Mouse (Mus musculus): ENCODE measurements around the gene Lats2. TPM values are rescaled to one million over a fixed set of nuclear protein-coding genes. Genes with fewer than 3 reads are reported as not detected.

Gene Lats2
- 20.3 and 26.2 TPM in 2 replicates for polyA plus RNA-seq (2015; fragmentation: Nextera tagmentation; extraction: Ambion mirVana)

- Histone ChIP-seq H3K27ac (no peak within 1 kb of the TSS), H3K4me3 (no peak within 1 kb of the TSS), H3K4me1 (replicated peaks) (peaks cover 14% of the 10 kb centered on the region), H3K4me2 (no peak within 1 kb of the TSS), H3K36me3 (no peaks in the 10 kb centered on the region), H3K9ac (no peak within 1 kb of the TSS), H3K9me3 (replicated peaks) (no peaks in the 10 kb centered on the region), H3K27me3 (no peaks in the 10 kb centered on the region)
- WGBS = 71% methylated on average over 4 of the region's 4 CpGs
- no peak for ATAC-seq (replicated peaks; ENCODE audit: insufficient number of reproducible peaks, insufficient read depth, low FRiP score, low read depth)
Observed at GRCm38 (mm10) chr14:57758237-57758636, at the start of gene Lats2. TSS of gene Lats2 (minus strand) at chr14:57758388.

DNA sequence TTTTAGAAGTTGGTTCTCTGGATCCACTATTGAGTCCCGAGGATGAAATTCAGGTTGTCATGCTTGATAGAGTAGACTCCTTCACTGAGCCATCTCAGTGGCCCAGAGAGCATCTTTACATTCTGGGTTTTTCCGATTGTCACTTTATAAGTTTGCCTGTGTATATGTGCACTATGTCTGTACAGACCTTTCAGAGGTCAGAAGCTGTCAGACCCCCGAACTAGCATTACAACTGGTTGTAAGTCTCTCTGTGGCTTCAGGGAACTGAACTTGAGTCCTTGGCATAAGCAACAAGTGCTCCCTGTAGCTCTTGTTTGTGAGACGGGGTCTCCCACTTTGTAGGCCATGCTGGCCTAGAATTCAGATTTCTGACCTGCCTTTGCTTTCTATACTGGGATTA is 45.5 kb upstream of the Lats2 start:
- ATAC-seq (replicated peaks; ENCODE audit: insufficient number of reproducible peaks, insufficient read depth, low FRiP score, low read depth) = no peak
- Histone ChIP-seq H3K4me1 (replicated peaks) (peaks cover 17% of the 10 kb centered on the region), H3K9ac (no peak overlapping the region), H3K36me3 (peaks cover 53% of the 10 kb centered on the region), H3K4me2 (no peak overlapping the region), H3K4me3 (no peak overlapping the region), H3K27ac (no peak overlapping the region), H3K27me3 (no peaks in the 10 kb centered on the region), H3K9me3 (replicated peaks) (no peaks in the 10 kb centered on the region)
- 83% methylated on average over 4 of the region's 4 CpGs for WGBS

GRCm38 (mm10) chr14:57797991-57798931 is 40.1 kb upstream of the Lats2 start, which contains the start of gene Sap18:
TSS of gene Sap18 (plus strand) at chr14:57798180.
- Histone ChIP-seq H3K4me1 (replicated peaks) (peaks cover 19% of the 10 kb centered on the region), H3K9ac (peak within 1 kb of the TSS; percentile 83), H3K4me2 (peak within 1 kb of the TSS; percentile 87), H3K27me3 (no peaks in the 10 kb centered on the region), H3K9me3 (replicated peaks) (no peaks in the 10 kb centered on the region), H3K27ac (peak within 1 kb of the TSS; percentile 69), H3K36me3 (peaks cover 11% of the 10 kb centered on the region), H3K4me3 (peak within 1 kb of the TSS; percentile 86)
- peak; percentile 98 for ATAC-seq (replicated peaks; ENCODE audit: insufficient number of reproducible peaks, insufficient read depth, low FRiP score, low read depth)
- under 1% methylated on average over 99 of the region's 99 CpGs for WGBS

GRCm38 (mm10) chr14:57797551-57797950 is 39.4 kb upstream of the Lats2 start:
- peak; percentile 11; the same call in 1 of the 2 replicates for ATAC-seq (replicated peaks; ENCODE audit: insufficient number of reproducible peaks, insufficient read depth, low FRiP score, low read depth)
- Histone ChIP-seq H3K9ac (peak overlapping the region; percentile 83; the same call in 1 of the 2 replicates), H3K27me3 (no peaks in the 10 kb centered on the region), H3K9me3 (replicated peaks) (no peaks in the 10 kb centered on the region), H3K36me3 (peaks cover 4% of the 10 kb centered on the region), H3K4me1 (replicated peaks) (peaks cover 19% of the 10 kb centered on the region), H3K4me3 (peak overlapping the region; percentile 86), H3K4me2 (peak overlapping the region; percentile 87), H3K27ac (peak overlapping the region; percentile 59; the same call in 1 of the 2 replicates)
- 15% methylated on average over 7 of the region's 7 CpGs for WGBS

DNA sequence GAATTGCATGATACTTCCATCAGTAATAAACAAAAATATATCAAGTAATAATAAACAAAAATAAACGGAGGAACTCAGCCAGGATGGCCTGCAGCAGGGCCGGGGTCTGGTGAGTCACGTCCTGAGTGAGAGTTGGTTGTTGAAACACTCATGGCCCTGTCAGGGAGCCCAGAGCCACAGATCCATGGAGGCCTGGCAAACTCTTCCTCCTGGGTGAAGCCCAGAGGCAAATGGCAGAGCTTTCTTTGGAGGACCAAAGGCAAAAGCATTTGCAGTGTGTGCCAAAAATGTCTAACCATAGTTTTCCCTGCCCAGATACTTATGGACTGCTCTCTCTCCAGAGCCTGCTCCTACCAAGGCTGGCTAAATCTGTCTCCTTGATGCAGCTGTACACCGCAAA is 33.0 kb upstream of the Lats2 start:
- Histone ChIP-seq H3K4me3 (no peak overlapping the region), H3K9ac (no peak overlapping the region), H3K9me3 (replicated peaks) (no peaks in the 10 kb centered on the region), H3K4me2 (no peak overlapping the region), H3K36me3 (no peaks in the 10 kb centered on the region), H3K27ac (no peak overlapping the region), H3K27me3 (no peaks in the 10 kb centered on the region), H3K4me1 (replicated peaks) (no peaks in the 10 kb centered on the region)
- WGBS = 68% methylated on average over 4 of the region's 4 CpGs
- ATAC-seq (replicated peaks; ENCODE audit: insufficient number of reproducible peaks, insufficient read depth, low FRiP score, low read depth) = no peak

GRCm38 (mm10) chr14:57789759-57790158 is 31.6 kb upstream of the Lats2 start:
- no peak overlapping the region for H3K9ac ChIP-seq
- H3K9me3 ChIP-seq (replicated peaks) = no peaks in the 10 kb centered on the region
- H3K36me3 ChIP-seq = no peaks in the 10 kb centered on the region
- WGBS = 88% methylated on average over 9 of the region's 9 CpGs
- H3K4me1 ChIP-seq (replicated peaks) = no peaks in the 10 kb centered on the region
- no peak overlapping the region for H3K4me2 ChIP-seq
- H3K4me3 ChIP-seq = no peak overlapping the region
- ATAC-seq (replicated peaks; ENCODE audit: insufficient number of reproducible peaks, insufficient read depth, low FRiP score, low read depth) = no peak
- H3K27ac ChIP-seq = no peak overlapping the region
- H3K27me3 ChIP-seq = no peaks in the 10 kb centered on the region

GRCm38 (mm10) chr14:57789311-57789710 is 31.1 kb upstream of the Lats2 start:
- ATAC-seq (replicated peaks; ENCODE audit: insufficient number of reproducible peaks, insufficient read depth, low FRiP score, low read depth) = no peak
- Histone ChIP-seq H3K9me3 (replicated peaks) (no peaks in the 10 kb centered on the region), H3K27ac (no peak overlapping the region), H3K36me3 (no peaks in the 10 kb centered on the region), H3K27me3 (no peaks in the 10 kb centered on the region), H3K4me2 (no peak overlapping the region), H3K4me1 (replicated peaks) (no peaks in the 10 kb centered on the region), H3K9ac (no peak overlapping the region), H3K4me3 (no peak overlapping the region)
- 72% methylated on average over 2 of the region's 2 CpGs for WGBS

GRCm38 (mm10) chr14:57787406-57787805 is 29.2 kb upstream of the Lats2 start:
- no peaks in the 10 kb centered on the region for H3K36me3 ChIP-seq
- no peak overlapping the region for H3K9ac ChIP-seq
- H3K4me1 ChIP-seq (replicated peaks) = no peaks in the 10 kb centered on the region
- 41% methylated on average over 4 of the region's 4 CpGs for WGBS
- no peak overlapping the region for H3K4me2 ChIP-seq
- H3K27me3 ChIP-seq = no peaks in the 10 kb centered on the region
- H3K4me3 ChIP-seq = no peak overlapping the region
- no peak for ATAC-seq (replicated peaks; ENCODE audit: insufficient number of reproducible peaks, insufficient read depth, low FRiP score, low read depth)
- no peak overlapping the region for H3K27ac ChIP-seq
- no peaks in the 10 kb centered on the region for H3K9me3 ChIP-seq (replicated peaks)

DNA sequence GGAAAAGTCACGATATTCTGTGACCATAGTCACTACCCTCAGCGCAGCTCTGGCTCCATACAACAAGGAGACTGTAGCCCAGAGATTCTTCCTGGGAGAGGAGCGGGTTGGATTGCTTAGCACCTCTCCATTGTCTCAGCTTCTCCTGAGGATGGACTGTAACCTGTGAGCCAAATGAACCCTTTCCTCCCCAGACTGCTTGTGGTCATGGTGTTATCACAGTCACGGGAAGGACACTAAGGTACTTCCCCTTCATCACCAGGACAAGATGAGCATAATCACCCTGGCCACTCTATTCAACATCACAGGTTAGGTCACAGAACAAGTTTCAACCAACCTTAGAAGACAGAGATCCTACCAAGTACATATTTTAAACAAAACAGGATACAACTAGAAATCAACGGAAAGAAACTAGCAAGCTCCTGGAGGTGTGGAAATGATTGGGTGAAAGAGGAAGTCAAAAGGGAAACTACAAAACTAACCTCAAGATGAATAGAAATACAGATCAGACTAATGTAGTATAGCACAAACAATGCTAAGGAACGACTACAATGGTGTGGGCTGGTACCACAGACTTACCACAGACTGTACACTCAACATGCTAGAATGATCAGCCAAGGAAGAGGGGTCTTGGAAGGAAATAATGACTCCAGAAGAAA is 14.1 kb upstream of the Lats2 start:
- WGBS = 74% methylated on average over 6 of the region's 6 CpGs
- Histone ChIP-seq H3K27me3 (no peaks in the 10 kb centered on the region), H3K9ac (no peak overlapping the region), H3K4me2 (no peak overlapping the region), H3K4me3 (no peak overlapping the region), H3K9me3 (replicated peaks) (no peaks in the 10 kb centered on the region), H3K27ac (no peak overlapping the region), H3K36me3 (no peaks in the 10 kb centered on the region), H3K4me1 (replicated peaks) (no peaks in the 10 kb centered on the region)
- no peak for ATAC-seq (replicated peaks; ENCODE audit: insufficient number of reproducible peaks, insufficient read depth, low FRiP score, low read depth)

GRCm38 (mm10) chr14:57769102-57769501 is 10.9 kb upstream of the Lats2 start:
- H3K4me3 ChIP-seq = no peak overlapping the region
- no peak for ATAC-seq (replicated peaks; ENCODE audit: insufficient number of reproducible peaks, insufficient read depth, low FRiP score, low read depth)
- 89% methylated on average over 5 of the region's 5 CpGs for WGBS

More at GRCm38 (mm10) chr14:57769102-57769501, 10.9 kb upstream of the Lats2 start:
- H3K9me3 ChIP-seq (replicated peaks) = no peaks in the 10 kb centered on the region
- H3K4me2 ChIP-seq = no peak overlapping the region
- H3K4me1 ChIP-seq (replicated peaks) = no peaks in the 10 kb centered on the region
- no peak overlapping the region for H3K27ac ChIP-seq
- H3K9ac ChIP-seq = no peak overlapping the region
- H3K27me3 ChIP-seq = no peaks in the 10 kb centered on the region
- no peaks in the 10 kb centered on the region for H3K36me3 ChIP-seq
